Mouse (Mus musculus): ENCODE measurements around the gene Prm3.

DNA sequence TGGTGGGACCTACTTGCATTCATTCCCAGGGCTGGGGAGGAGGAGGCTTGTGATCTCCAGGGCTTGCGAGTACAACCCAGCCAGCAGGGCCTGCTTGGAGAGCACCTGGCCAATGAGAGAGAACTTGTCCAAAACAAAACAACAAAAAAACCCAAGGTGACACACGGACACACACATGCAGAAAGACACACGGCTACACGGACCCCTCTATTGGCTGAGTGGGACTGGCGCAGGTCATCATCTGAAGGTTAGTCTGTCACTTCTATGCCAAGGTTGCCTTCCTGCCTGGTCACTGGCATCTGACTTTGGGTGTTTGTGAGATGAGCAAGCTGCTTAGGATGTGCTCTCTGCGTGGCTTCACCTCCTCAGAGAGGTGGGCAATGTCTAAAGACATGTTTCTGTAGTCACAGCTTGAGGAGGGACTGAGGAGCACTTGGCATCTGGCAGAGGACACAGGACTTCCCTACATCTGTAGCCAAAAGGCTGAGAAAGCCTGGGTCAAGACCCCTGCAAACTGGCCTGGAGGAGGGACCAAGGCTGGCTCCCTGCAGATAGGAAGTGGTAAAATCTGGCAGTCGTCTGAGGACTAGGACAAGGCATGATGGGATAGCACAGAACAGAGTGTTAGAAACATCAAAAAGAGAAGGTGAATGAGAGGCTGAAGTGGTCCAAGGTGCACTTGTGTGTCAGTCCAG, 37.2 kb upstream of the Prm3 start:
- TF ChIP-seq POLR2A (IDR thresholded peaks at IDR 0.05; ENCODE audit: low read depth, low read length) (no peak), CTCF (conservative IDR thresholded peaks at IDR 0.05; ENCODE audit: insufficient read depth, insufficient read length, low read depth, low read length) (no peak)

Measured in kidney, adult 2 months (tissue).